Mouse (Mus musculus) kidney, adult 8-10 months (tissue): ENCODE results near the gene Mypop.

Experiments used
- DNase-seq, 2 experiments: peaks; one replicate each; pipeline ENCODE4 v3.0.0; 2022

Gene Mypop

GRCm38 (mm10) chr7:19022189-19022958 is 31.3 kb downstream of the Mypop start:
- DNase-seq, result no peak

- peak; percentile 32 to 41 for DNase-seq
These were observed 32.3 kb downstream of the Mypop start, which contains the start of gene Foxa3 for GRCm38 (mm10) chr7:19023357-19023814. Foxa3 (minus strand) TSS chr7:19023538.

- DNase-seq, result peak; percentile 94 to 95
These were observed 33.1 kb downstream of the Mypop start, which contains the start of gene Sympk for GRCm38 (mm10) chr7:19024096-19024506. Sympk (plus strand) TSS chr7:19024377.

- DNase-seq, result peak; percentile 36 to 43
These were observed 33.7 kb downstream of the Mypop start for GRCm38 (mm10) chr7:19024581-19025255.

- no peak for DNase-seq
These were observed 37.0 kb downstream of the Mypop start for GRCm38 (mm10) chr7:19028067-19028466.

GRCm38 (mm10) chr7:19029084-19029653 is 38.1 kb downstream of the Mypop start:
- peak in 1 of 2 experiments; percentile 61 for DNase-seq

- no peak for DNase-seq
These were observed 40.6 kb downstream of the Mypop start for GRCm38 (mm10) chr7:19031641-19032040.

- DNase-seq, result no peak
These were observed 53.6 kb downstream of the Mypop start for GRCm38 (mm10) chr7:19044616-19045015.

GRCm38 (mm10) chr7:19046286-19047069 is 55.4 kb downstream of the Mypop start:
- DNase-seq, result no peak

GRCm38 (mm10) chr7:19048006-19048527 is 57.0 kb downstream of the Mypop start:
- DNase-seq, result no peak

GRCm38 (mm10) chr7:19049252-19049651 is 58.2 kb downstream of the Mypop start:
- DNase-seq, result no peak

- DNase-seq, result no peak
These were observed 59.1 kb downstream of the Mypop start for GRCm38 (mm10) chr7:19050172-19050571.

- no peak for DNase-seq
These were observed 60.1 kb downstream of the Mypop start for GRCm38 (mm10) chr7:19051161-19051560.
